Mouse (Mus musculus) embryonic fibroblast, embryonic 13.5 days (primary cell): ENCODE results near the gene Wscd2.

ENCODE experiments used
- CTCF ChIP-seq: IDR thresholded peaks from 2 replicates; pipeline ENCODE4 v1.5.1; 2011; ENCODE audit warnings: mild to moderate bottlenecking, control low read depth, low read length, moderate library complexity, borderline replicate concordance; ENCODE audit not compliant: insufficient read depth
- POLR2A ChIP-seq: IDR thresholded peaks from 2 replicates; pipeline ENCODE4 v1.6.1; 2011; ENCODE audit warnings: low read depth, mild to moderate bottlenecking, control low read depth, low read length, moderate library complexity

DNA sequence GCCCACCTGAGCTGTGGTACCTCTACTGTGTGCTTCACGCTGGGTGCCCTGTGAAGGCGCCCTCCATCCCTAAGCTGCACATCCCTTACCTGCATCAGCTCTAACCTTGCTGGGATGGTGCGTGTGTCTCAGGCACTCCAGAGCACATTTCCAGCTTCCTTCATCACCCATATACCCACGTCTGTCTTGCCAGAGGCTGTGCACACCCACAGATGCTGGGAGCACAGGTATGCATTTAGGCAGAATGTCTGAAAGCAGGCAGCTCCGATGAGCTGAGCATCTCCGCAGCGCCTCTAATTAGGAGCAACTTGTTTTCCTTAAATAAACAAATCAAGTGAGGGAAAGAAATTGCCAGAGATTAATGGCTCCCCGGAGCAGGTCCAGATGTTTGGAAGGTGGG lies 3.9 kb downstream of the Wscd2 start:
- TF ChIP-seq CTCF, result no peak
- TF ChIP-seq POLR2A, result no peak
